1 mouse cellular context compared by ENCODE assay signal in genomic region chr9:46274494-46274893, GRCm38 (mm10).
TF ChIP-seq lines count a peak whose summit lies in the region.

No protein-coding gene starts in this region.

TF ChIP-seq in CH12.LX, 34 proteins besides CTCF, POLR2A, EP300 and RAD21 (continued from another document):
- TF ChIP-seq UBTF (IDR thresholded peaks at IDR 0.05; ENCODE audit: low read depth, low read length) (no peak), HCFC1 (IDR thresholded peaks at IDR 0.05; ENCODE audit: low read depth, low read length) (no peak), USF1 (IDR thresholded peaks at IDR 0.05; ENCODE audit: low read depth, low read length) (no peak), POLR2AphosphoS2 (IDR thresholded peaks at IDR 0.05; ENCODE audit: low read depth, low read length) (no peak), CHD1 (IDR thresholded peaks at IDR 0.05; ENCODE audit: low read depth, low read length) (no peak)
